Mouse (Mus musculus): ENCODE measurements around the gene Hmgb1.

DNA sequence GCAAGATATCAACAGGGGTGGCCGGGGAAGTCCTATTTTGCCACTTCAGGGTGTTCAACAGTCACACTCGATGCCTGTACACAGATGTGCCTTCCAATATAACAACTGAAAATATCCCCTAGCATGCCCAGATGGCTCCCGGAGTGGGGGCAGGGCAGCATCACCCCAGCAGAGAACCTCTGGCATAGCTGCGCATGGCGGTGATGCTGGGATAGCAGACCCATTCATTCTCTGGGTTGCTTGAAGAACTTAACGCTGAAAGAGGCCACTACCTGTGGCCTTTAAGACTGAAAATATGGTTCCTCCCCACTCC is 181.5 kb downstream of the Hmgb1 start:
- TF ChIP-seq POLR2A (IDR thresholded peaks at IDR 0.05; ENCODE audit: extremely low read depth, insufficient read depth, low read length) (no peak), CTCF (IDR thresholded peaks at IDR 0.05; ENCODE audit: low read depth, low read length) (no peak)
